Mouse (Mus musculus) cortical plate, adult 2 months (tissue): ENCODE results near the gene Rab39. TPM values are rescaled to one million over a fixed set of nuclear protein-coding genes. Genes with fewer than 3 reads are reported as not detected.

Experiments used
- H3K27ac ChIP-seq: fragments of 200-500 bp; 2 replicates; pipeline ENCODE4 v1.5.1; 2012; ENCODE audit warnings: low read length, control low read depth, inconsistent platforms; ENCODE audit not compliant: insufficient read depth
- H3K4me1 ChIP-seq: fragments of 200-500 bp; 2 replicates; pipeline ENCODE4 v1.6.1; 2011; ENCODE audit warnings: low read length; ENCODE audit not compliant: control insufficient read depth, insufficient read depth
- H3K4me3 ChIP-seq: fragments of 200-500 bp; 2 replicates; pipeline ENCODE4 v1.5.1; 2011; ENCODE audit warnings: mild to moderate bottlenecking, low read length, control low read depth; ENCODE audit not compliant: insufficient read depth
- CTCF ChIP-seq: fragments of 200-500 bp; IDR thresholded peaks from 2 replicates; pipeline ENCODE4 v1.5.1; 2011; ENCODE audit warnings: mild to moderate bottlenecking, control low read depth, low read length; ENCODE audit not compliant: insufficient read depth; ENCODE audit errors: extremely low read depth
- POLR2A ChIP-seq: fragments of 200-500 bp; IDR thresholded peaks from 2 replicates; pipeline ENCODE4 v1.6.1; 2011; ENCODE audit warnings: mild to moderate bottlenecking, low read length, control low read depth; ENCODE audit not compliant: insufficient read depth; ENCODE audit errors: extremely low read depth
- polyA plus RNA-seq: library from polyadenylated mRNA; depleted of rRNA; stranded (reverse); fragments of >200 nt; gene quantifications from 2 replicates; pipeline ENCODE4 v1.2.3, GENCODE M21; 2012; rRNA removed

The Rab39 gene
- polyA plus RNA-seq = 0.45 and 0.69 TPM in 2 replicates

GRCm38 (mm10) chr9:53705992-53706696 is at the start of gene Rab39:
Rab39 (minus strand) TSS chr9:53706232.
- no peak for TF ChIP-seq CTCF
- no peak for TF ChIP-seq POLR2A
- Histone ChIP-seq H3K4me3 (peak within 1 kb of the TSS; percentile 80), H3K4me1 (no peaks in the 10 kb centered on the region), H3K27ac (no peak within 1 kb of the TSS)

GRCm38 (mm10) chr9:53754801-53755200 is 48.8 kb upstream of the Rab39 start:
- no peaks in the 10 kb centered on the region for H3K4me1 ChIP-seq
- H3K4me3 ChIP-seq = no peak overlapping the region
- no peak overlapping the region for H3K27ac ChIP-seq
- TF ChIP-seq CTCF (no peak), POLR2A (no peak)

- no peak for TF ChIP-seq POLR2A
- peak; percentile 16; the same call in 1 of the 2 replicates for TF ChIP-seq CTCF
- H3K27ac ChIP-seq = no peak overlapping the region
- H3K4me1 ChIP-seq = no peaks in the 10 kb centered on the region
- no peak overlapping the region for H3K4me3 ChIP-seq
Observed at GRCm38 (mm10) chr9:53750899-53751298, 44.9 kb upstream of the Rab39 start.

GRCm38 (mm10) chr9:53750411-53750810 is 44.4 kb upstream of the Rab39 start:
- Histone ChIP-seq H3K4me3 (no peak overlapping the region), H3K4me1 (no peaks in the 10 kb centered on the region), H3K27ac (no peak overlapping the region)
- TF ChIP-seq POLR2A (no peak), CTCF (no peak)

GRCm38 (mm10) chr9:53740829-53741404 is 34.9 kb upstream of the Rab39 start:
- Histone ChIP-seq H3K4me1 (no peaks in the 10 kb centered on the region), H3K4me3 (no peak overlapping the region), H3K27ac (no peak overlapping the region)
- TF ChIP-seq POLR2A (no peak), CTCF (no peak)

- H3K4me3 ChIP-seq = peak overlapping the region; percentile 80
- no peaks in the 10 kb centered on the region for H3K4me1 ChIP-seq
- TF ChIP-seq CTCF = no peak
- TF ChIP-seq POLR2A = no peak
- no peak overlapping the region for H3K27ac ChIP-seq
Observed at GRCm38 (mm10) chr9:53705491-53705991, 491 bp downstream of the Rab39 start.

GRCm38 (mm10) chr9:53702991-53703390 is 3.0 kb downstream of the Rab39 start:
- Histone ChIP-seq H3K4me3 (no peak overlapping the region), H3K4me1 (no peaks in the 10 kb centered on the region), H3K27ac (no peak overlapping the region)
- TF ChIP-seq CTCF (no peak), POLR2A (no peak)

GRCm38 (mm10) chr9:53700496-53700895 is 5.5 kb downstream of the Rab39 start:
- Histone ChIP-seq H3K27ac (no peak overlapping the region), H3K4me1 (no peaks in the 10 kb centered on the region), H3K4me3 (no peak overlapping the region)
- TF ChIP-seq CTCF = no peak
- TF ChIP-seq POLR2A = no peak

- TF ChIP-seq CTCF (no peak), POLR2A (no peak)
- no peak overlapping the region for H3K4me3 ChIP-seq
- H3K4me1 ChIP-seq = no peaks in the 10 kb centered on the region
- no peak overlapping the region for H3K27ac ChIP-seq
Observed at GRCm38 (mm10) chr9:53695846-53696245, 10.2 kb downstream of the Rab39 start.

GRCm38 (mm10) chr9:53693718-53694117 is 12.3 kb downstream of the Rab39 start:
- TF ChIP-seq CTCF (no peak), POLR2A (no peak)
- H3K27ac ChIP-seq = no peak overlapping the region
- H3K4me1 ChIP-seq = no peaks in the 10 kb centered on the region
- H3K4me3 ChIP-seq = no peak overlapping the region
